Mouse (Mus musculus) megakaryocyte, embryonic 14.5 days (primary cell): ENCODE results near the gene Ncoa4.

Experiments
- FLI1 ChIP-seq: IDR thresholded peaks from 2 replicates; pipeline ENCODE4 v1.6.1; 2012; ENCODE audit warnings: low read length, inconsistent platforms, mixed read lengths
- GATA1 ChIP-seq: IDR thresholded peaks from 3 replicates; pipeline ENCODE4 v1.6.1; 2012; ENCODE audit warnings: mixed read lengths, low read length, inconsistent platforms, borderline replicate concordance

- TF ChIP-seq GATA1, result no peak; the same call in 2 of the 3 replicates
- TF ChIP-seq FLI1, result no peak
Measured at GRCm38 (mm10) chr14:32145809-32146511, 13.7 kb upstream of the Ncoa4 start.
